Mouse (Mus musculus) ovary, postnatal 36 days (tissue): ENCODE measurements around the gene Limd1.

ENCODE experiments used
- DNase-seq: peaks from one replicate; pipeline ENCODE4 v3.0.0; 2022; ENCODE audit warnings: low spot score, mixed read lengths

Limd1 gene

GRCm38 (mm10) chr9:123483598-123483997 lies 5.1 kb downstream of the Limd1 start:
- DNase-seq, result no peak

DNA sequence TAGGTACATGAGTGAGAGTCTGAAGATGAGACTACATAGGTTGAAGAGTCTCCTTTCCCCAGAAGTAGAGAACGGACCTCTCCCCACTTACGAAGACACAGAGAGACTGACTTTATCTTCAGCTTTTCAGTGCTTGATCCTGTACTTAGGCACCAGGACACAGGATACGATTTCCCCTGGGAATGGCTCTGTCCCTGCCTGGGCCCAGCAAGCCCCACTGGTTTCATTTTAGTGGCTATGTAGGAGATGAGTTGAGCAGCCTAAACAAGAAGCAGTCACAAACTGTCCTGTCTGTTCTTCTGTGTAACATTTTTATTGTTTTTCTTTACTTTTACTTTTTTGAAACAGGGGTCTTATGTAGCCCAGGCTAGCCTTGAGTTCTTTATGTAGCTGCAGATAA lies 6.3 kb downstream of the Limd1 start:
- DNase-seq, result no peak

DNA sequence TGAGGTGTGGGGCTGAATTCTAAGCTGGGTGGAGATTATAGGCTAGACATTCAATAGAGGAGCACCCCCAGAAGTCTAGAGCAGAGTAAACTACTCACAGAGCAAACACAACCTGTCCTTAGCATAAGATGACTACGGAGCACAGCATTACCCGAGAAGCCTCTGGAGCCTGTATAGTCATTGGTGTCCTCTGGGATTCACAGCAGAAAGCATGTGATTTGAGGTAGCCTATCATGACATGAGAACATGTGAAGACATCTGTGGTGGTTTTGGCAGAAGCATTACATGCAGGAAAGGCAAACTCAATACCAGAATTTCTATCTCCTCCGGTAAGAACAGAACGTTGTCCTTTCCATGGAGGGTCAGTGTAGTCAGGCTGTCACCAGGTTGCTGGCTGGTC lies 7.1 kb downstream of the Limd1 start:
- DNase-seq, result no peak

DNA sequence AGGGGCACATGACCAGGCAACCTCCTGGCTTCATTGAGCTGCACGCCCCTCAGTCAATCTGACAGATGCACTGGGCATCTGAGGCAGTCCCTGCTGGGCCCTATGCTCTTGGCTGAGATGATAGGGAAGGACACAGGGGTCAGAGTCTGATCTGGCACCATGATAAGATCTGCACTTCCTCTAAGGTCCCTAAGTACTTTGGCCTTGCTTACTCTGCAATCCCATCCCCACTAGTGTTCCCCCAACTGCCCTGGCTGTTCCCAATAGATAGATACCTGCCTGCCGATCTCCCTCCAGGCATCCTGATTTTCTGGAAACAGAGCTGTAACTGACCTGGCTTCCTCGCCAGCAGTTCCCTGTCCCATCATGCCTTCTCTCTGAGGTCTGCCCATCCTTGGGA lies 8.1 kb downstream of the Limd1 start:
- no peak for DNase-seq

- no peak for DNase-seq
Observed at GRCm38 (mm10) chr9:123489073-123489472, 10.6 kb downstream of the Limd1 start.

DNA sequence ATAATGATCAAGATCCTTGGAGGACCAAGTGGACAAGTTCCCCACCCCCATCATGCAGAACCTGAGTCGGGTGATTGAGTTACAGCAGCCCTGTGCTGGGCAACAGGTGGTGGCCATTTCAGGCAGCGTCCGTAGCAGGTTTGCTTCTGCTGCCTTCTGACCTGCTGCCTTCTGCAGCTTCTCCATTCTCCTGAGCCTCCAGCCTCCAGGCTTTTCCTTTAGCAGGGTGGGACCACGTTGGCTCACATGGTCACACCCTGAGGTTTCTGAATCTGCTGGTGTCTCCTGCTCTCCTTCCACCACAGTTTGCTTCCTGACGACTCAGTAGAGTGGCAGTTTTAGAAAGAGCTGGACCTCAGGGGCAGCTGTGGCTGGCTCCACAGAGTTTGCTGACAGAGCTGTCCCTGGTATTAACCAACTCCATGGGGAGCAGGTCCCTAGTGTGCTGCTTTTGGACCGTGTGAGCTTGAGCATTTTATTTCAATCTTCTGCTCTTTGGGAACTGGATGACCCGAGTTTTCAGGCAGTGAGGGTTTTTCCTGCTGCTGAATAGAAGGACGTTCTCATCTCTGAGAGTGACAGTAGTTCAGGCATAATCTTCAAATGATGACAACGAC lies 11.3 kb downstream of the Limd1 start:
- DNase-seq, result no peak

- DNase-seq, result no peak
Observed at GRCm38 (mm10) chr9:123490930-123491329, 12.4 kb downstream of the Limd1 start.

DNA sequence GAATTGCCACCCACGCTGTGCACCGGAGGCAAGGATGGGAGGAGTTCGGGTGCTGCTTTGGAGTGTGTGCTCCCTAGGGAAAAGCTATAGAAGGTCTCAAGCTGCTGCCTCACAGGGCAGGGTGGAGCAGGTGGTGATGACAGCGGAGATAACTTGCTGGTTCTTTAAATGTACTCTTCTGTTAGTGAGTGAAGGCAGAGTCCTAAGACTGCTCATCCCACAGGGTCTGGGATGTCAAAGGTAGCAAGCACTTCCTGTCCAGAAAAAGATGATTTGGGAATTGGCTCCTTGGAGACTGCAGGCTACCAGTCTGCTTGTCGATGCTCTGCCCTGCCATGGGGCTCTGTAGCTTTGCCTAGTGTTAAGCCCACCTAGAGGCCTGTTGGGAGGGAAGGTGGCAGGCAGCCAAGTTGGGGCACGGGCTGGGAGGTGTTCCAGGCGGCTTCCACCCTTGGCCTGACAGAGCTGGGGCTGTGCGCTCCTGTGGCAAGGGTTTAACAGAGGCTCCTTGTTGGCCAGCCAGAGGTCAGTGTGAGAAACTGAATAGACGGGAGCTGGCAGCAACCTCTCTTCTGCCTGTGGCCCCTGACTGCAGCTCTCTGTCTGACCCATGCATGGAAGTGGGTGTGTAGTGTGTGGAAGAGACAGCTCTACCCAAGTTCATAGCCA lies 13.5 kb downstream of the Limd1 start:
- peak; percentile 36 for DNase-seq

DNA sequence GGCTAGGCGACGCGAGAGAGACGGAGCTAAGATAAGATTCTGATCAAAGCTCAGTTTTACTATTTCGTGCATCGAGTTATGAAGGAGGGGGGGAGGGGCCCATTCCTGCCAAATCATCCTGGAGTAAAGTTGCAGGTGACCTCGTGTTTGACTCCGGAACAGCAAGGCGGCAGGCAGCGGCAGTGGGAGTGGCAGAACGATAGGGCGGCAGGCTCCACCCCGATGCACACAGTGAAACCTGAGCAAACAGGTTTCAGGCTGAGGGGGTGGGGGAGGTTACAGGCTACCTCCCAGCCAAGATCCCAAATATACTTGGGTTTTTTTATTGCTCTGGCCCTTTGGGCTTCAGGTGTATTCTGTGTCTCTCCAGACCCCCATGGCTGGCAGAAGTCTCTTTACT lies 18.2 kb downstream of the Limd1 start:
- no peak for DNase-seq

- DNase-seq, result no peak
Observed at GRCm38 (mm10) chr9:123497906-123498305, 19.4 kb downstream of the Limd1 start.

- no peak for DNase-seq
Observed at GRCm38 (mm10) chr9:123500480-123500879, 22.0 kb downstream of the Limd1 start.

DNA sequence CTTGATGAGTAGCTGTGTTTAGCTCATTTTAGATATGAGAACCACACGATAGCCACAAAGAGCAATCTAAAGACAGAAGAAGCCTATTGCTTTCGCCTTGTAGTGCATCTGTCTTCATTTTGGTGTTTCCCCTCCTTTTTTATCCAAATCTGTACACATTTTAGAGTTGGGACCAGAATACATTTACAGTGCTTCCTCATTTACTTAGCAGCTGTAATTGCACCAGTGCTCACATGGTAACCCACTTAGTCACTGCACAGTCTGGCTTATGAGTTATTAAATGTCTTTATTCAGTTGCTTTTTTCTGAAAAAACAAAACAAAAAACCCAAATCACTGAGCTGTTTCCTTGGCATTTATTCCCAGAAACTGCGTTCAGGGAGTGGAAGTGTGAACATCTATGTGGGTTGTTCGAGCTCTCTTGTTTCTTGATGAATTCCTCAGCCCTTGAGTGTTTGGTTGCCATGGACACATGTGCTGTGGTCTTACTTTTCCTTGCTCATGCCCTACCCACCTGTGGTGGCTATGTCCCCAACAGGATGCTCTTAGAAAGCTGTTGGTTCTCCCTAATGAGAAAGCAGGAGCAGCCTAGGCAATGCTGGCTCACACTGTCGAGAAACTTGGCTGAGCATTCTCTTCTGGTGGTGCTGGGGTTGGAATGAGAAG lies 24.8 kb downstream of the Limd1 start:
- no peak for DNase-seq

DNA sequence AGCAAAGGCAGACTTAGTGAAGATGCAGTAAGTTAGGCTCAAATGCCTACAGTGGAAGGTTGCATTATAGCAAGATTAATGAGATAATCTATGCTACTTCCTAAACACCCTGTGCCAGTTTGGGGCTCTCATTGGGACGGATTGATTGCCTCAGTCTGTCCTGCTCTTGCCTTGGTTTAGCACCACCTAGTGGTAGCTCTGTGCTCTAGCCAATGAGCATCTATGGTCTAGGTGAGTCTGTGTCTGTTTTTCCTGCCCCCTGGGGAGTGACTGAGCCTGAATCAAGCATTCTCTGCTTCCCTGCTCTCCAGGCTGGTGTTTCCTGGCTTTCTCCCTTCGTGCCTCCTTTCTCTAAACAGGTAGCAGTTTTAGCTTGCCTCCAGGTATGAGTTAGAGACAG lies 25.8 kb downstream of the Limd1 start:
- no peak for DNase-seq

DNA sequence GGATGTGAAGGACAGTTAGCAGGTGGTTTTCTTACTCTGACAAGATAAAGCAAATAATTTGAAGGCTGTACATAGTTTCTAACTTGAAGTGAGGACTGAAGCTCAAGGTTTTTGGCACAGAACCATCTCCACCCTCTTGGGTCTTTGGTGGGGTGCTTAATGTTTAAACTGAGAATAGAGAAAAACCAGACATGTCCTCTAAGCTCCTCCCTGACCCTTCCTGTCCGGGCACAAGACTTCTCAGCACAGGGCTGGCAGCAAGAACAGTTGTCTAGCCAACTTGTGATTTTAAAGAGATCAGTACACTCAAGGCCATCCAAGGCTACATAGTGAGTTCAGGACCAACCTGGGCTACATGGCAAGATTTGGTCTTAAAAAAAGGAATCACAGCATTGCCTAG lies 27.1 kb downstream of the Limd1 start:
- no peak for DNase-seq

DNA sequence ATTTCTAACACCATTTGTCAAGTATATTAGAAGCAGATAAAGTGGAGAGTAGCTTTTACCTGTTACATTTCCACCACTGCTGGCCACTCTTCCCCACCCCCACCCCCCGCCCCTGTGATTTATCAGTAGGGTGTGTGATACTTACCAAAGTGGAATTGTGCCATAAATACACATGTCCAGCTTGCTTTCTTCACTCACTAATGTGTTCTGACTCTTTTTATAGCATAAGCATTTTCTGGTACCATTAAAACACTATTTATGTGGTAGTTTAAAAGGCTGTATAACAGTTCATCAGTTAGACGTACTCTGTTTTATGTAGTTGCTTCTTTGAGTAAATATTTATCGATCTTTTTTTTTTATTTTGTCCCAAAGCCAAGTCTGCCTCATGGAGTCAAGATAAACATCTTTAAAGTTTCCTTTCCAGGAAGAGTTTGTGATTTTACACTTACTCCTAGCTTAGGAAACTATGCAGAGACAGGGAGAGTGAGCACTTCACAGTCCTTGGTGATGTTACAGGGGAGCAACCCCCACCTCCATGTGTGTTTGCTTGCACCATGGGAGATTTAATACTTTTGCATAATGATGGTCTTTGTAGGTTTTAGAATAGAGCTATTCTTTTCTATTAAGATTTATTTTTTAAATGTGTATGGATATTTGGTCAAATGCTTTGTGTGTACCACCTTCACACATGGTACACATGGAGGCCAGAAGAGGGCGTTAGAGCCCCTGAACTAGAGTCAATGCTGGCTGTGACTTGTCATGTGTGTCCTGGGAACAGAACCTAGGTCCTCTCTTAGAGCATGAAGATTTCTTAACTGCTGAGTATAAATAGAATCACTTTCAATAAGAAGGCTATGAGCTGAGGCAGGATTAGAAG lies 28.0 kb downstream of the Limd1 start:
- DNase-seq, result no peak

- DNase-seq, result no peak
Observed at GRCm38 (mm10) chr9:123507380-123507779, 28.9 kb downstream of the Limd1 start.

DNA sequence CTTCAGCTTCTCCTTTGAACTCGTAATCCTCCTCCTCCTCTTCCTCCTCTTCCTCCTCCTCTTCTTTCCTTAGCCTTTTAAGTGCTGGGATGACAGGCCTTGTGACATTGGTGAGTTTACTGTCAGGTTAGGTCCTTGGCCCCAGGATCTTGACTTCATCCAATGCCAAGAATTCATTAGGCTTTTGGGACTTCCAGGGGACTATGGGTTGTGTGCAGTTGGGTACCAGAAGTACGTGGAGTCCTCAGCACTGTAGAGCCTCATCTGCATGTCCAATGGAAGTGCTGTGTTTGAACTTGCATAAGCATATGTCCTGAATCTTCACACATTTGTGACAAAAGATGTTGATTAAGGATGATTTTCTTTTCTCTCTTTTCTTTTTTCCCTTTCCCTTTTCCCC lies 30.5 kb downstream of the Limd1 start:
- DNase-seq, result no peak

DNA sequence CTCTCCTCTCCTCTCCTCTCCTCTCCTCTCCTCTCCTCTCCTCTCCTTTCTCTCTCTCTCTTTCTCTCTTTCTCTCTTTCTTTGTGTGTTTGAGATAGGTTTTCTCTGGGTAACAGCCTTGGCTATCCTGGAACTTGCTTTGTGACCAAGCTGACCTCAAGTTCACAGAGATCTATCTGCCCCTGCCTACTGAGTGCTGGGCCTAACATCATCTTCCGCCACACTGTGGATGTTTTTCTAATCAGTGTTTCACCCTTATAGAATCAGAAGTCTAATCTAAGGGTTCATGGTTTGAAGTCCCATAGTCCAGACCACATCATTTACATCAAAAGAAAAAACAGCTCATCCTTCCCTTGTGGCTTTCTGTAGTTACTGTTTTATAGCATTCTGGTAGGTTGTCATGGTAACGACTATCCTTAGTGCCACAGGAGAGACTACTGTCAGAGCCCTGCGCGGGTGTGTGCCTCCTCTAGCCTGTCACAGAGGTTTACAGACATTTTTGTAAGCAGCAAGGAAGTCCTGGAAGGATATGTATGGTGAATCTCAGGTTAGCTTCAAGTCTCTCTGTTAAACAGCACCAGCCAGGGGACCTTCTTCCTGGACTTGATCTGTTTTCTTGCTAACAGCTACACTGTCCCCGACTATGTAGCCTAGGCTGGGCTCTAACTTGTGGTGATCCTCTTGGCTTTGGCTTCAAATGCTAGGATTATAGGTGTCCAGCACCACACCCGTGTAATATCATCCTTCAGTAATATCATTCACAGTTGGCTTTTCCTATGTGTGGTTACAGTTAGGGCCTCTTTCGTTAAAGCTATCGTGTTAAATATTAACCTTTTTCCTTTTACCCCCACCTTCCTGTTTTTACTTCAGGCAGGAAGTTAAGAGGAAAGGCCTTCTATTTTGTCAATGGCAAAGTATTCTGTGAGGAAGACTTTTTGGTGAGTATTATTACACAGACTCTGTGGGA lies 31.4 kb downstream of the Limd1 start:
- no peak for DNase-seq

- no peak for DNase-seq
Observed at GRCm38 (mm10) chr9:123510926-123511325, 32.4 kb downstream of the Limd1 start.

GRCm38 (mm10) chr9:123512482-123512881 lies 34.0 kb downstream of the Limd1 start:
- no peak for DNase-seq

DNA sequence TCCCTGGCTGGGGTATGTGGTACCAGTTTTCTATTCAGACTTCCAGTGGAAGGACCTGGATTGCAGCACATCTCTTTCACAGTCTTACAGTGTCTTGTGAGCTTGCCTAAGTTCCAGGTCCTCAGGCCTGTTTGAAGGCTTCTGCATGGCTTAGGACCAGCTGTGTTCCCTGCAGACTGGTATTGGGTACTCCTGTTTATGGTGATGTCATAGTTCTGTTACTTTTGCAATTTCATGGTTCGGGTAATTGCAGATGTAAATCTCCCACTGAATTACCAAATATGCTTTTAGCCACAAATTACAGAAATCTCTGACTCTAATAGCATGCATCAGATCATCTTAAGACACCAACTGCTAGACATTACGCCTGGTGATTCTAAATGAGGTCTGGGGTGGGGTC lies 36.6 kb downstream of the Limd1 start:
- DNase-seq, result no peak
